Mouse (Mus musculus) small intestine, adult 2 months (tissue): Measurements from ENCODE around the gene Rap1gds1. TPM values are rescaled to one million over a fixed set of nuclear protein-coding genes. Genes with fewer than 3 reads are reported as not detected.

Experiments used
- H3K27ac ChIP-seq: fragments of 200-500 bp; 2 replicates; pipeline ENCODE4 v1.5.1; 2012; ENCODE audit warnings: low read depth, low read length, control low read depth, inconsistent platforms; ENCODE audit not compliant: insufficient read depth
- H3K27me3 ChIP-seq: fragments of 200-500 bp; 2 replicates; pipeline ENCODE4 v1.6.1; 2012; ENCODE audit warnings: mild to moderate bottlenecking, moderate library complexity, low read length, inconsistent platforms; ENCODE audit not compliant: control insufficient read depth, insufficient read depth
- H3K36me3 ChIP-seq: fragments of 200-500 bp; 2 replicates; pipeline ENCODE4 v1.6.1; 2012; ENCODE audit warnings: mild to moderate bottlenecking, low read length, control low read depth, inconsistent platforms; ENCODE audit not compliant: control insufficient read depth, insufficient read depth
- H3K4me1 ChIP-seq: fragments of 200-500 bp; 2 replicates; pipeline ENCODE4 v1.6.1; 2012; ENCODE audit warnings: low read length, inconsistent platforms, mixed read lengths; ENCODE audit not compliant: control insufficient read depth, insufficient read depth, insufficient read length
- H3K4me3 ChIP-seq: fragments of 200-500 bp; 2 replicates; pipeline ENCODE4 v1.5.1; 2012; ENCODE audit warnings: low read depth, mild to moderate bottlenecking, control low read depth, inconsistent platforms, low read length, moderate library complexity
- CTCF ChIP-seq: fragments of 200-500 bp; IDR thresholded peaks from 2 replicates; pipeline ENCODE4 v1.5.1; 2012; ENCODE audit warnings: low read depth, mild to moderate bottlenecking, control low read depth, inconsistent platforms, low read length, moderate library complexity, mixed read lengths; ENCODE audit not compliant: insufficient replicate concordance, insufficient read length; ENCODE audit errors: extremely low read depth
- POLR2A ChIP-seq: fragments of 200-500 bp; IDR thresholded peaks from 2 replicates; pipeline ENCODE4 v1.6.1; 2012; ENCODE audit warnings: low read depth, mild to moderate bottlenecking, control low read depth, inconsistent platforms, low read length, moderate library complexity
- WGBS: fragments of 180-500 bp; shearing (Covaris S2); methylation state at CpG from one replicate; pipeline ENCODE4 v1.1.7; 2018; 5-methylcytosine and 5-hydroxymethylcytosine counted together
- polyA plus RNA-seq: library from polyadenylated mRNA; depleted of rRNA; stranded (reverse); fragments of >200 nt; gene quantifications from 2 replicates; pipeline ENCODE4 v1.2.3, GENCODE M21; 2012

Gene Rap1gds1
- polyA plus RNA-seq, 1 experiment: 8.4 TPM

GRCm38 (mm10) chr3:139023585-139023984 is 51.4 kb downstream of the Rap1gds1 start:
- no peak for TF ChIP-seq POLR2A
- TF ChIP-seq CTCF: no peak
- 91% methylated on average over 8 of the region's 8 CpGs for WGBS
- Histone ChIP-seq H3K4me1 (no peaks in the 10 kb centered on the region), H3K27ac (no peak overlapping the region), H3K36me3 (no peaks in the 10 kb centered on the region), H3K4me3 (no peak overlapping the region), H3K27me3 (no peaks in the 10 kb centered on the region)

- no peak overlapping the region for H3K4me3 ChIP-seq
- H3K4me1 ChIP-seq: no peaks in the 10 kb centered on the region
- no peak for TF ChIP-seq POLR2A
- TF ChIP-seq CTCF: no peak
- H3K36me3 ChIP-seq: peaks cover 6% of the 10 kb centered on the region; the same call in 1 of the 2 replicates
- no peak overlapping the region for H3K27ac ChIP-seq
- H3K27me3 ChIP-seq: no peaks in the 10 kb centered on the region
- 82% methylated on average over 9 of the region's 9 CpGs for WGBS
These were observed 62.6 kb downstream of the Rap1gds1 start for GRCm38 (mm10) chr3:139012352-139012751.

GRCm38 (mm10) chr3:139005669-139006068 is 69.3 kb downstream of the Rap1gds1 start:
- TF ChIP-seq POLR2A: no peak
- no peak for TF ChIP-seq CTCF
- no peak overlapping the region for H3K27ac ChIP-seq
- H3K27me3 ChIP-seq: no peaks in the 10 kb centered on the region
- no peaks in the 10 kb centered on the region for H3K4me1 ChIP-seq
- H3K4me3 ChIP-seq: no peak overlapping the region
- no peaks in the 10 kb centered on the region; the same call in 1 of the 2 replicates for H3K36me3 ChIP-seq

GRCm38 (mm10) chr3:139002774-139003173 is 72.2 kb downstream of the Rap1gds1 start:
- no peaks in the 10 kb centered on the region; the same call in 1 of the 2 replicates for H3K36me3 ChIP-seq
- no peaks in the 10 kb centered on the region for H3K27me3 ChIP-seq
- H3K27ac ChIP-seq: no peak overlapping the region
- H3K4me1 ChIP-seq: no peaks in the 10 kb centered on the region
- 94% methylated on average over 6 of the region's 6 CpGs for WGBS
- no peak overlapping the region for H3K4me3 ChIP-seq
- TF ChIP-seq POLR2A (no peak), CTCF (no peak)

- H3K27ac ChIP-seq: no peak overlapping the region
- H3K36me3 ChIP-seq: no peaks in the 10 kb centered on the region; the same call in 1 of the 2 replicates
- TF ChIP-seq CTCF (no peak), POLR2A (no peak)
- 83% methylated on average over 9 of the region's 9 CpGs for WGBS
- H3K4me1 ChIP-seq: no peaks in the 10 kb centered on the region
- H3K27me3 ChIP-seq: no peaks in the 10 kb centered on the region
- no peak overlapping the region for H3K4me3 ChIP-seq
These were observed 74.7 kb downstream of the Rap1gds1 start for GRCm38 (mm10) chr3:139000071-139000867.

- H3K4me3 ChIP-seq: no peak overlapping the region
- no peak overlapping the region for H3K27ac ChIP-seq
- WGBS: 70% methylated on average over 5 of the region's 5 CpGs
- TF ChIP-seq CTCF (no peak), POLR2A (no peak)
- no peaks in the 10 kb centered on the region for H3K36me3 ChIP-seq
- no peaks in the 10 kb centered on the region for H3K4me1 ChIP-seq
- no peaks in the 10 kb centered on the region for H3K27me3 ChIP-seq
These were observed 81.5 kb downstream of the Rap1gds1 start for GRCm38 (mm10) chr3:138993473-138993872.

- no peak for TF ChIP-seq CTCF
- TF ChIP-seq POLR2A: no peak
- H3K36me3 ChIP-seq: no peaks in the 10 kb centered on the region
- no peaks in the 10 kb centered on the region for H3K4me1 ChIP-seq
- no peak overlapping the region for H3K4me3 ChIP-seq
- H3K27ac ChIP-seq: no peak overlapping the region
- H3K27me3 ChIP-seq: no peaks in the 10 kb centered on the region
- 72% methylated on average over 1 of the region's 1 CpGs for WGBS
These were observed 83.6 kb downstream of the Rap1gds1 start for GRCm38 (mm10) chr3:138991367-138991766.
